Mouse (Mus musculus) midbrain, embryonic 15.5 days (tissue): ENCODE measurements around the gene Tufm. TPM values are rescaled to one million over a fixed set of nuclear protein-coding genes. Genes with fewer than 3 reads are reported as not detected.
A peak's percentile ranks its signal among the peaks of the same experiment; 100 is the strongest.

ENCODE experiments used
- ATAC-seq: fragments of 200-750 bp; cut with Nextera tagmentation; replicated peaks from 2 replicates; pipeline ENCODE4 v1.8.0; 2017; ENCODE audit warnings: moderate TSS enrichment
- H3K27ac ChIP-seq: fragments of 300-500 bp; sonication (generic); 2 replicates; pipeline ENCODE4 v1.5.1; 2015; ENCODE audit warnings: mild to moderate bottlenecking, inconsistent platforms
- H3K27me3 ChIP-seq: fragments of 300-500 bp; sonication (generic); replicated peaks from 2 replicates; pipeline ENCODE4 v1.6.1; 2015; ENCODE audit warnings: inconsistent platforms
- H3K36me3 ChIP-seq: fragments of 300-500 bp; sonication (generic); replicated peaks from 2 replicates; pipeline ENCODE4 v1.6.1; 2015; ENCODE audit warnings: inconsistent platforms
- H3K4me1 ChIP-seq: fragments of 300-500 bp; sonication (generic); 2 replicates; pipeline ENCODE4 v1.6.1; 2015; ENCODE audit warnings: inconsistent platforms
- H3K4me2 ChIP-seq: fragments of 300-500 bp; sonication (generic); 2 replicates; pipeline ENCODE4 v1.6.1; 2015; ENCODE audit warnings: inconsistent platforms, mild to moderate bottlenecking, moderate library complexity
- H3K4me3 ChIP-seq: fragments of 300-500 bp; sonication (generic); 2 replicates; pipeline ENCODE4 v1.5.1; 2015; ENCODE audit warnings: mild to moderate bottlenecking, inconsistent platforms
- H3K9ac ChIP-seq: fragments of 300-500 bp; sonication (generic); 2 replicates; pipeline ENCODE4 v1.6.1; 2015; ENCODE audit warnings: mild to moderate bottlenecking, inconsistent platforms
- H3K9me3 ChIP-seq: fragments of 300-500 bp; sonication (generic); 2 replicates; pipeline ENCODE4 v1.6.1; 2016; ENCODE audit warnings: inconsistent platforms
- WGBS: fragments of 180-500 bp; shearing (Covaris S2); methylation state at CpG from one replicate; pipeline ENCODE4 v1.1.7; 2015; ENCODE audit warnings: mixed read lengths; 5-methylcytosine and 5-hydroxymethylcytosine counted together
- polyA plus RNA-seq: library from polyadenylated mRNA; unstranded; fragments of >200 nt; fragmentation: Nextera tagmentation; extraction: Ambion mirVana; gene quantifications from 2 replicates; pipeline ENCODE4 v1.2.1, GENCODE M21; 2015

The Tufm gene
- polyA plus RNA-seq, 1 experiment from 2014 or later, result 133 TPM

DNA sequence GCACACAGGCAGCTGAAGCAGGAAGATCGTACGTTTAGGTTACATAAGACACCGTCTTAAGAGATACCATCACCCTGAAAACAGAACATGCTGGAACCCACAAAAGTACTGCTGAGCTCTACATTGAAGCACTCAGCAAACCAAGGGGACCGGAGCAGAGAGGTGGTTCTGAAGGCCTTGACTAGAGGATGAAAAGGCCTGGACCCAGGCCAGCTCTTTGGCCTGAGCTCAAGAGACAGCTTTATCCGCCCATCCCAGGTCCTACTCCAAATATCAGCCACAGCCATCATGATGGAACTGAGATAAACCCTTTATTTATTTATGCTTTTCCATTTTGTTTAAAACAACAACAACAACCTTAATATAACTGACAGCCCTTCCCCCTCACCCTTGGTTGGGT is 20.5 kb upstream of the Tufm start:
- WGBS, result 95% methylated on average over 5 of the region's 5 CpGs
- no peak overlapping the region for H3K4me3 ChIP-seq
- no peaks in the 10 kb centered on the region for H3K4me1 ChIP-seq
- ATAC-seq, result no peak
- H3K9ac ChIP-seq, result no peak overlapping the region
- H3K9me3 ChIP-seq, result no peaks in the 10 kb centered on the region
- 0 out of 2 replicates have a peak, but pooled peaks cover 3% of the 10 kb centered on the region for H3K27me3 ChIP-seq
- H3K27ac ChIP-seq, result no peak overlapping the region
- peaks cover 42% of the 10 kb centered on the region for H3K36me3 ChIP-seq
- H3K4me2 ChIP-seq, result no peak overlapping the region

GRCm38 (mm10) chr7:126467271-126467670 is 19.9 kb upstream of the Tufm start:
- Histone ChIP-seq H3K27me3 (0 out of 2 replicates have a peak, but pooled peaks cover 3% of the 10 kb centered on the region), H3K27ac (no peak overlapping the region), H3K4me2 (no peak overlapping the region), H3K9ac (no peak overlapping the region), H3K9me3 (no peaks in the 10 kb centered on the region), H3K36me3 (peaks cover 47% of the 10 kb centered on the region), H3K4me1 (no peaks in the 10 kb centered on the region), H3K4me3 (no peak overlapping the region)
- no peak for ATAC-seq
- WGBS, result 72% methylated on average over 5 of the region's 5 CpGs

DNA sequence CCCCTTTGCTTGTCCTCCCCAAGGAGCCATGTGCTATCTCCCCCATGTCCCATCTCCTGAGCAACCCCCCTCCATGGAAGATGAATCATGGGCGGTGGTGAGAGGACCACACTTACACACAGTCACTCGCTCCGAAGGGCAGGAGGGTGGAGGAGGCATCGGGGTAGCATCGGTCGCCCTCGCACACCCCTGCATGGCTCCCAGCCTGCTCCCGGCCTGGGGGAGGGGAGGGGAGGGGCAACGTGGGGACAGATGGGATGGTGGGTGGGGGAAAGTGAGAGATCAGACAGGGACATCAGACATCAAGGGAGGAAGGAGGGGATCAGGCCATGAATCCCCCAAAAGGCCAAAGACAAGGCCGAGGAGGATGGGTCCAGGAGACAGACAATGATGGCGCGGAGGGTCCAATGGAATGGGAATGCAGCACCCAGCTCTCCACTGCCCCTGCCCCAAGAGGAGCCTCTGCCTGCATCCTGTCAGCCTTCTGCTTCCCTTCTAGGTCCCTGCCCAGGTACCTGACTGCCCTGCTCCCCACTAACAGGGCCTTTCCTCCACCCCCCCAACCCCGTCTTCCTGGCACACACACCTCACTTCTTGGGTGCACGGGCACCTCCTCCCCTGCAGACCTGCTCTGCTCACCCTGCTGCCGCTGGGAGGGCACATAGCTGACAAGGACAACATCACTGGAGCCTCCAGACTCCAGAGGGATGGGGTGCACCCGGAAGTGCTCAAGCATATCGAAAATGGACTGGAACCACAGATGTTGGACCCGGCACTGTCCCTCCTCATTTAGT is 19.1 kb upstream of the Tufm start:
- no peak for ATAC-seq
- no peak overlapping the region for H3K4me3 ChIP-seq
- 91% methylated on average over 18 of the region's 18 CpGs for WGBS
- no peaks in the 10 kb centered on the region for H3K9me3 ChIP-seq
- H3K4me2 ChIP-seq, result no peak overlapping the region
- no peak overlapping the region for H3K9ac ChIP-seq
- H3K27me3 ChIP-seq, result 0 out of 2 replicates have a peak, but pooled peaks cover 1% of the 10 kb centered on the region
- H3K36me3 ChIP-seq, result peaks cover 50% of the 10 kb centered on the region
- peaks cover 4% of the 10 kb centered on the region for H3K4me1 ChIP-seq
- no peak overlapping the region for H3K27ac ChIP-seq

DNA sequence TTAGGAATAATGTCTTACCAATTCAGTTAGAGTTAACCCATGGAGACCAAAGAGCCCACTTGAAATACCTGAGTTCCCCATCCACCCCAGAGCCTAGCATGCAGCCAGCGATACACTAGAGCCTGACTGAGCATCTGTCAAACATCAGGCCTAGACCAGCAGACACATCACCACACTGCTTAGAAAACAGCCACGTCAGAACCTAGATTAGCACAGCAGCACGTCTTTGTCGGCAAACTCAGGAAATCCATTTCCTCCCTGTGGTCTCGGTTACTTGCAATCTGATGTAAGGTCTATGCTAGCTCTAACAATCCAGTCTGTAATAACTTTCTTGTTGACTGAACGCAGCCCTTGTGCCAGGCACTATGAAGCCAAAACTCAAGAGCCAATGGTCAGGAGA is 17.1 kb upstream of the Tufm start:
- H3K9ac ChIP-seq, result no peak overlapping the region
- peaks cover 18% of the 10 kb centered on the region for H3K4me1 ChIP-seq
- H3K4me3 ChIP-seq, result no peak overlapping the region
- H3K27ac ChIP-seq, result no peak overlapping the region
- no peak for ATAC-seq
- H3K9me3 ChIP-seq, result no peaks in the 10 kb centered on the region
- H3K27me3 ChIP-seq, result no peaks in the 10 kb centered on the region
- H3K4me2 ChIP-seq, result no peak overlapping the region
- H3K36me3 ChIP-seq, result peaks cover 50% of the 10 kb centered on the region
- 84% methylated on average over 6 of the region's 6 CpGs for WGBS

DNA sequence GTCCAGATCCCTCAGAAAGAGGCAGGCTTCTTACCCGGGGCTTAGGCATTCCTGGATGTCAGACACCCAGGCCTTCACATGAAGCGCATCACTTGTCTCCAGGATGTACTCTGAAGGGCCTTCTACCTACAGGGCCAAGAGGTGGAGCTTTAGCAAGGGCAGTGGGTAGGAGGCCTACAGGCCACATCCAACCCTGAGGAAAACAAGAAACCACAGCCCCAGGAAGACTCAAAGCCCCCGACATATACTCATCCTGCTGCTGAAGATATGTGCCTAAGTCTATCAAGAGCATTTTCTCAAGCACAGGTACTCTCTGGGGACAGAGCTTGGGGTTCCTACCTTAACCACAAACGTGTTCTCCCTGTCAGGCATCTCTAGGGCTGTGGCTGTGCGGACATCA is 15.8 kb upstream of the Tufm start:
- 93% methylated on average over 5 of the region's 5 CpGs for WGBS
- no peaks in the 10 kb centered on the region for H3K27me3 ChIP-seq

DNA sequence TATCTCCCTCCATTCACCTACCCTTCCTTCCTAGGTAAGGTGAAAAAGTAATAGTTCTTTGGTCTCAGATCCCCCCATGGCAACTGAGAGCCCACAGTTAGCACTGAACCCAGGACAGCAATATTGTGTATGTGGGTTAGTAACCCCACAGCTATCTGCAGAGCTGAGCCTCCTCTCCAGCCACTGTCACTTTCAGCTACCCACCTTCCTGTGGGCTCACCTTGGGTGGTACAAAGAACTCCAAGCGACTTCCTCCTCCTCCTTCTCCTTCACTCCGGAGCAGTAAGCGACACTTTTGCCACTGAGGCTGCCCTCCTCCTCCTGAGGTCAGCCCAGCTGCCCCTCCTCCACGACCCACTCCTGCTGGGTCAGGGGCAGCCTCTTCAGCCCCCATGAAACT is 15.3 kb upstream of the Tufm start:
- H3K27ac ChIP-seq, result no peak overlapping the region
- H3K4me2 ChIP-seq, result no peak overlapping the region
- H3K4me1 ChIP-seq, result peaks cover 26% of the 10 kb centered on the region
- no peak for ATAC-seq
- H3K36me3 ChIP-seq, result peaks cover 50% of the 10 kb centered on the region
- H3K27me3 ChIP-seq, result no peaks in the 10 kb centered on the region
- no peak overlapping the region for H3K9ac ChIP-seq
- no peaks in the 10 kb centered on the region for H3K9me3 ChIP-seq
- 90% methylated on average over 4 of the region's 4 CpGs for WGBS
- H3K4me3 ChIP-seq, result no peak overlapping the region

More for the DNA sequence above, 15.8 kb upstream of the Tufm start:
- no peak overlapping the region for H3K9ac ChIP-seq
- H3K4me1 ChIP-seq, result peaks cover 26% of the 10 kb centered on the region
- no peak overlapping the region for H3K4me3 ChIP-seq
- peaks cover 50% of the 10 kb centered on the region for H3K36me3 ChIP-seq
- H3K4me2 ChIP-seq, result no peak overlapping the region
- no peaks in the 10 kb centered on the region for H3K9me3 ChIP-seq
- ATAC-seq, result no peak
- H3K27ac ChIP-seq, result no peak overlapping the region

DNA sequence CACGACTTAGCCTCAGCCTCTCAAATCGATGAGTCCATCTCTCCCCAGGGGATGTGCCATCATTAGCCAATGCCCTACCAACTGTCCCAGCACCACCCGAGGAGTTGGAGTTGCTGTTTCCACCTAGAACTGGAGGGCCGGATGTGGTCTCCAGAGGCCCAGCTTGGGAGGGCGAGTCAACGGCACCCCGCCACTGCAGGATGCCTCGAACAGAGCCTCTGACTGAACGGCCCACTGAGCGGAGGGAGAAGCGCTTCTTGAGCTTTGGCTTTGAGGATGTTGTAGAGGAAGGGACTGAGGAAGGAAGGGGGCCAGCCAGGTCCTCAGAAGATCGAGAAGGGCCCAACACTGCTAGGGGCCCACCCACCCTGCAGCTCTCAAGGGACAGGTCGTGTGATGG is 14.9 kb upstream of the Tufm start:
- ATAC-seq, result no peak
- H3K9me3 ChIP-seq, result no peaks in the 10 kb centered on the region
- peaks cover 46% of the 10 kb centered on the region for H3K36me3 ChIP-seq
- H3K9ac ChIP-seq, result no peak overlapping the region
- no peak overlapping the region for H3K27ac ChIP-seq
- no peaks in the 10 kb centered on the region for H3K27me3 ChIP-seq
- peaks cover 26% of the 10 kb centered on the region for H3K4me1 ChIP-seq
- H3K4me2 ChIP-seq, result no peak overlapping the region
- no peak overlapping the region for H3K4me3 ChIP-seq
- 87% methylated on average over 13 of the region's 13 CpGs for whole genome bisulfite sequencing

- ATAC-seq, result no peak
- 93% methylated on average over 16 of the region's 16 CpGs for WGBS
- Histone ChIP-seq H3K9me3 (no peaks in the 10 kb centered on the region), H3K4me2 (no peak overlapping the region), H3K36me3 (peaks cover 41% of the 10 kb centered on the region), H3K27ac (no peak overlapping the region), H3K4me3 (no peak overlapping the region), H3K9ac (no peak overlapping the region), H3K27me3 (no peaks in the 10 kb centered on the region), H3K4me1 (peaks cover 26% of the 10 kb centered on the region)
Measured at GRCm38 (mm10) chr7:126472713-126473112, 14.4 kb upstream of the Tufm start.

DNA sequence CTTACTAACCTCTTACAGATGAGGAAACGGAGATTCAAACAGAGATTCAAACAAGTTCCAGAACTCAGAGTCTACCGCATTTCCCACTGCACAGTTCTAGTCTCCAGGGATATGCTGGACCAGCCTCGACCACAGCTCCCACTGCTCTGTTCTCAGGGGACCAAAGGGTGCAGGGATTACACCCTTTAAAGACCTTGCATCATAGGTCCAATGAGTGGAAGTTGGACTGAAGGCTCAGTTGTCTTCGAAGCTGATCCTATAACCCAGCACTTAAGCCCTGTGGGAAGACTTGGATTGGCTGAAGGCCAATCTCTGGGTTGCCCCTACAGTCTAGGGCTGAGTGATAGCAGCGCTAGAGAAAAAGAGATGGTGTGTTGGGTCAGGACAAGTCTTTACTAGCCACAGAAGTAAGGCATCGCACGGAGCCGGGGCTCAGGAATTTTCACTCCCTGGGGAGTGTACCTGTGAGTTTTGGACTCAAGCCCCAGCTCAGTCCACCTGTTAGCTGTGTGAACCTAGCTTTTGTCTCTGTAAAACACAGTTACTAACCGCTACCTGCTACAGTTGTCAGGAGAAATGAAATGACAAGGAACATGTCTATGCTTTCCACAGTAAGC is 13.6 kb upstream of the Tufm start:
- no peaks in the 10 kb centered on the region for H3K27me3 ChIP-seq
- no peak overlapping the region for H3K27ac ChIP-seq
- peaks cover 26% of the 10 kb centered on the region for H3K4me1 ChIP-seq
- peak overlapping the region; percentile 94 for H3K4me2 ChIP-seq
- H3K9ac ChIP-seq, result 0 out of 2 replicates have a peak overlapping the region, but pooled peaks have one; percentile 98
- H3K9me3 ChIP-seq, result no peaks in the 10 kb centered on the region
- WGBS, result 88% methylated on average over 9 of the region's 9 CpGs
- no peak for ATAC-seq
- peak overlapping the region; percentile 94 for H3K4me3 ChIP-seq
- peaks cover 34% of the 10 kb centered on the region for H3K36me3 ChIP-seq

GRCm38 (mm10) chr7:126474486-126474955 is 12.6 kb upstream of the Tufm start:
- H3K4me3 ChIP-seq, result peak overlapping the region; percentile 94
- H3K9ac ChIP-seq, result peak overlapping the region; percentile 98
- no peaks in the 10 kb centered on the region for H3K9me3 ChIP-seq
- 1% methylated on average over 27 of the region's 27 CpGs for WGBS
- peaks cover 26% of the 10 kb centered on the region for H3K4me1 ChIP-seq
- H3K27me3 ChIP-seq, result no peaks in the 10 kb centered on the region
- H3K4me2 ChIP-seq, result peak overlapping the region; percentile 94
- peak; percentile 67 for ATAC-seq
- peak overlapping the region; percentile 98 for H3K27ac ChIP-seq
- H3K36me3 ChIP-seq, result peaks cover 26% of the 10 kb centered on the region

GRCm38 (mm10) chr7:126474993-126475581 is 12.1 kb upstream of the Tufm start, which contains the start of gene Sh2b1:
Gene Sh2b1 (minus strand): TSS chr7:126475424.
- H3K27me3 ChIP-seq, result no peaks in the 10 kb centered on the region
- peak; percentile 94 for ATAC-seq
- H3K9ac ChIP-seq, result peak within 1 kb of the TSS; percentile 98
- H3K4me2 ChIP-seq, result peak within 1 kb of the TSS; percentile 94
- peaks cover 22% of the 10 kb centered on the region for H3K36me3 ChIP-seq
- WGBS, result under 1% methylated on average over 53 of the region's 53 CpGs
- peak within 1 kb of the TSS; percentile 94 for H3K4me3 ChIP-seq
- H3K9me3 ChIP-seq, result no peaks in the 10 kb centered on the region
- peak within 1 kb of the TSS; percentile 98 for H3K27ac ChIP-seq
- peaks cover 26% of the 10 kb centered on the region for H3K4me1 ChIP-seq

DNA sequence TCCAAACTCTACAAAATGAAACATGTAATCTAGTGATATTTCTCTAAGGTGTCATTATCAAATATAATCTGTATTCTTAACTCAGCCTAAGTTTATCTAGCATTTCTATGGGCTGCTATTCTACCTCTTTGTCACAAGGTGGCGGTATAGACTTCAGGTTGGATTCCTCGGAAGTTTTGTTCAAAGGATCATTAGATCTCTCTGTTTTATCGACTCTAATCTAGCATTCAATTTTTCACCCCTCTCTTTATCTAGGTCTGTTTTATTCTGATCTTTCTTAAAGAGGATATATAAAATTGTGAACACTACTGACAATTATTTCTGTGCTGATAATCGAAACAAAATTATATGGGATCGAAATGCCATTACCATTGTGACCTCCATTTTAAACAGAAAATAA is 5.5 kb upstream of the Tufm start:
- H3K4me2 ChIP-seq, result no peak overlapping the region
- 26% methylated on average over 5 of the region's 5 CpGs for WGBS
- H3K27ac ChIP-seq, result no peak overlapping the region
- H3K4me1 ChIP-seq, result peaks cover 7% of the 10 kb centered on the region; the same call in 1 of the 2 replicates
- no peak overlapping the region for H3K4me3 ChIP-seq
- ATAC-seq, result no peak
- H3K9me3 ChIP-seq, result no peaks in the 10 kb centered on the region
- no peaks in the 10 kb centered on the region for H3K36me3 ChIP-seq
- 0 out of 2 replicates have a peak, but pooled peaks cover 3% of the 10 kb centered on the region for H3K27me3 ChIP-seq
- H3K9ac ChIP-seq, result no peak overlapping the region
